Mouse (Mus musculus) Patski (cell line): ENCODE measurements at regions not wholly inside any gene's neighbourhood (a gene's known extent, or its start where the extent isn't known, plus 50 kb on each side); places are given as distances from the start of the nearest gene placed in this dataset.
A peak's percentile ranks its signal among the peaks of the same experiment; 100 is the strongest.

Experiments
- ATAC-seq: fragments of 100-300 bp; one replicate; pipeline ENCODE4 v1.8.0; 2021
- CTCF ChIA-PET: fragments of 350-600 bp; sonication (Branson Sonifier 250); formaldehyde crosslinking; loops from one replicate; lab custom pipeline; 2022; ENCODE audit warnings: inconsistent platforms; lab: Charles Lee
- POLR2A ChIA-PET: fragments of 350-600 bp; sonication (Branson Sonifier 250); formaldehyde crosslinking; loops from one replicate; lab custom pipeline; 2022; ENCODE audit warnings: antibody characterized with exemption, inconsistent platforms; lab: Charles Lee
- DNase-seq: peaks from one replicate; pipeline ENCODE4 v3.0.0-alpha.2; 2011; ENCODE audit warnings: low read depth, low spot score
- H3K27me3 ChIP-seq: fragments of 371-371 bp; one replicate; pipeline ENCODE4 v1.5.1; 2021
- CTCF ChIP-seq: fragments of 100-300 bp; IDR thresholded peaks from one replicate; pipeline ENCODE4 v1.5.1; 2021
- in situ Hi-C: fragments of 300-500 bp; cut with MboI; formaldehyde crosslinking; loops from 3 replicates; pipeline ENCODE4 v1.11.1; 2018; ENCODE audit warnings: low pct_unique_long_range_greater_than_20kb, mixed read lengths

GRCm38 (mm10) chrX:139392777-139393176 is 59.3 kb downstream of the Trap1a start:
- ChIA-PET POLR2A (no interaction called here), CTCF (interaction anchor here (1.1 kb wide), 2 partner anchors 15 to 20 kb away, joined by 3 to 5 read pairs; no protein-coding TSS in a partner anchor)
- no peak for TF ChIP-seq CTCF
- DNase-seq (no peak), ATAC-seq (no peak)
- H3K27me3 ChIP-seq = peaks cover 14% of the 10 kb centered on the region
- in situ Hi-C loops = no loop called here

GRCm38 (mm10) chrX:139416701-139417100 is 63.5 kb upstream of the D330045A20Rik start:
- peaks cover 21% of the 10 kb centered on the region for H3K27me3 ChIP-seq

DNA sequence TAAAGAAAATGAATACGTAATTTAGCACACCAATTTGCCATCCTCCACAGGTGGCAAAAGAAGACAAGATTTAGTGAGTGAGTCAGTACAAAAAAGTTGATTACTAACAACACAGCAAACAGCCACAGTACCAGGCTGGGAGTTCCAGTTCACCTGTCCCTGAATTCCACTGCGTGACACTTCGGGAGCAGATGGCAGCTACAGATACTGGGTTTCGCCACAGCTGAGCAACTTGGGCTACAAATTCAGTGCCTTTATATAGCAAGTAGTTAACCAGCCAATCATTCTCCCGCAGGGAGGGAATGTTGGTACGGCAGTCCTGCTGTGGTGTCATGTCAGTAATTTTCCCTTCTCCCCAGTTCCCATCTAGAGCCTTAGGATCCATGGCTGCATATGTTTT is 60.3 kb upstream of the D330045A20Rik start:
- no peak for DNase-seq
- in situ Hi-C loops = loop anchor here (5.0 to 10.0 kb wide), 3 partner anchors 48 to 415 kb away; no protein-coding TSS in a partner anchor
- ChIA-PET CTCF (no interaction called here), POLR2A (no interaction called here)
- no peak for ATAC-seq
- no peak for TF ChIP-seq CTCF
- H3K27me3 ChIP-seq = peaks cover 15% of the 10 kb centered on the region

More at GRCm38 (mm10) chrX:139416701-139417100, 63.5 kb upstream of the D330045A20Rik start:
- ChIA-PET POLR2A (no interaction called here), CTCF (interaction anchor here (0.7 to 2.7 kb wide), 9 partner anchors 11 to 416 kb away, joined by 3 to 11 read pairs (median 4); no protein-coding TSS in a partner anchor)
- DNase-seq = no peak
- TF ChIP-seq CTCF = peak; percentile 77
- no peak for ATAC-seq
- in situ Hi-C loops = loop anchor here (10.0 kb wide), 1 partner anchor 418 kb away; no protein-coding TSS in a partner anchor

GRCm38 (mm10) chrX:139424307-139424706 is 55.9 kb upstream of the D330045A20Rik start:
- ATAC-seq (no peak), DNase-seq (no peak)
- in situ Hi-C loops = loop anchor here (5.0 kb wide), 2 partner anchors 52 to 238 kb away; no protein-coding TSS in a partner anchor
- ChIA-PET POLR2A (no interaction called here), CTCF (no interaction called here)
- H3K27me3 ChIP-seq = peaks cover 7% of the 10 kb centered on the region
- TF ChIP-seq CTCF = peak; percentile 49
